Mouse (Mus musculus) stomach, embryonic 14.5 days (tissue): ENCODE results near the gene Gimap8. TPM values are rescaled to one million over a fixed set of nuclear protein-coding genes. Genes with fewer than 3 reads are reported as not detected.

Experiments used
- polyA plus RNA-seq: library from polyadenylated mRNA; unstranded; fragments of >200 nt; fragmentation: Nextera tagmentation; extraction: Ambion mirVana; gene quantifications from 2 replicates; pipeline ENCODE4 v1.2.1, GENCODE M21; 2014

Gene Gimap8
- polyA plus RNA-seq, 1 experiment from 2014 or later = 0.43 TPM

Other genes with a start within 250 kb of the Gimap8 start
- 27.1 and 30.8 TPM in 2 replicates for gene Zfp467, start 201.4 kb upstream of the Gimap8 start, polyA plus RNA-seq
- gene Sspo, start 199.0 kb upstream of the Gimap8 start, polyA plus RNA-seq = 0.20 and 0.41 TPM in 2 replicates
- gene Atp6v0e2, start 109.6 kb upstream of the Gimap8 start, polyA plus RNA-seq = 25.7 and 27.5 TPM in 2 replicates
- 4.6 and 7.7 TPM in 2 replicates for gene Lrrc61, start 92.4 kb upstream of the Gimap8 start, polyA plus RNA-seq
- 88.6 and 91.1 TPM in 2 replicates for gene Rarres2, start 74.4 kb upstream of the Gimap8 start, polyA plus RNA-seq
- gene Gm45021, start 57.6 kb upstream of the Gimap8 start, polyA plus RNA-seq = not detected in 2 replicates
- 27.1 and 27.5 TPM in 2 replicates for gene Repin1, start 53.4 kb upstream of the Gimap8 start, polyA plus RNA-seq
- not detected in 2 replicates for gene Gm44965, start 53.3 kb upstream of the Gimap8 start, polyA plus RNA-seq
- 6.9 and 7.0 TPM in 2 replicates for gene Zfp775, start 45.2 kb upstream of the Gimap8 start, polyA plus RNA-seq
- 0.94 and 1.1 TPM in 2 replicates for gene AI854703, start 20.5 kb upstream of the Gimap8 start, polyA plus RNA-seq
- 6.7 and 8.6 TPM in 2 replicates for gene Gimap9, start 28.9 kb downstream of the Gimap8 start, polyA plus RNA-seq
- gene Gimap4, start 37.3 kb downstream of the Gimap8 start, polyA plus RNA-seq = 17.4 and 17.5 TPM in 2 replicates
- 20.4 and 21.6 TPM in 2 replicates for gene Gimap6, start 61.0 kb downstream of the Gimap8 start, polyA plus RNA-seq
- gene Gm28053, start 71.4 kb downstream of the Gimap8 start, polyA plus RNA-seq = 1.9 and 3.8 TPM in 2 replicates
- gene Gimap7, start 71.4 kb downstream of the Gimap8 start, polyA plus RNA-seq = not detected in 2 replicates
- 14.4 and 16.2 TPM in 2 replicates for gene Gimap1, start 91.8 kb downstream of the Gimap8 start, polyA plus RNA-seq
- 5.5 and 8.2 TPM in 2 replicates for gene Gimap5, start 99.0 kb downstream of the Gimap8 start, polyA plus RNA-seq
- not detected in 2 replicates for gene Gimap3, start 123.6 kb downstream of the Gimap8 start, polyA plus RNA-seq
- 179 and 184 TPM in 2 replicates for gene Tmem176a, start 193.7 kb downstream of the Gimap8 start, polyA plus RNA-seq
- 324 and 329 TPM in 2 replicates for gene Tmem176b, start 194.3 kb downstream of the Gimap8 start, polyA plus RNA-seq
- gene Aoc1, start 225.7 kb downstream of the Gimap8 start, polyA plus RNA-seq = 0.18 TPM in 1 of 2 replicates, not detected in the other